Mouse (Mus musculus) CD4-positive helper T cell, adult 2 months (primary cell): Measurements from ENCODE around the gene Dlx1.

ENCODE experiments used
- DNase-seq: peaks from one replicate; pipeline ENCODE4 v3.0.0-alpha.2; 2012; ENCODE audit warnings: low read depth, missing footprints, low spot score

Gene Dlx1

DNA sequence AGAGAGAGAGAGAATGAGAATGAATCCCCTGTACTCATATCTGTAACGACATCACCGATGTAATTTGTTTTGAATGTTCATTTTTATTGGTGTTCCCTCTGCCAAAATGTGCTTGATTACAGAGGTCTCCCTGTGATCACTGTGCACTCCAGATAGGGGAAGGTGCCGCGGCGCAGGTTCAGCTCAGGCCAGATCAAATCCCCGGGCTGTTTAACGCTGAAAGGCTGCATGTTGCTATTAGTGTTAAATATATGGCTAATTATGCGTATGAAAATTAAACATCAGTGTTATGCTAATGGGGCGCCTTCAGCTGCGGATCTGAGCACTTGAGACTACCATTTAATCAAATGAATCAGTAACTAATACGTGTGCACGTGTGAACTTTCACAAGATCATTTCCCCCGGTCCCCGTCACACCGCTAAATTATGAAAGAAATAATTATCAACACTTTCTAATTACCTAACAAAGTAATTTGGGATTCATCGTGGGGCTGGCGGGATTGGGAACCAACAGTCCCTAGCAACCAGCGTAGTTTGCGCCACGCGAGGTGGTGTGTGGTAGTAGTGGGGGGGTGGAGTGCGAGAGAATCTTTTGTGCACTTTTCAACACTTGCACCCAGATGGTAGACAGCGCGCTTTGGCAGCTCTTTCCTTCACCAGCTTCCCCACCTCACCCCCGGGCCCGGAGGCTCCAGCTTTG lies at the start of gene Dlx1:
Gene Dlx1, plus strand, starts transcription at position 100 of the 700 bp plus-strand sequence.
- DNase-seq, result no peak

DNA sequence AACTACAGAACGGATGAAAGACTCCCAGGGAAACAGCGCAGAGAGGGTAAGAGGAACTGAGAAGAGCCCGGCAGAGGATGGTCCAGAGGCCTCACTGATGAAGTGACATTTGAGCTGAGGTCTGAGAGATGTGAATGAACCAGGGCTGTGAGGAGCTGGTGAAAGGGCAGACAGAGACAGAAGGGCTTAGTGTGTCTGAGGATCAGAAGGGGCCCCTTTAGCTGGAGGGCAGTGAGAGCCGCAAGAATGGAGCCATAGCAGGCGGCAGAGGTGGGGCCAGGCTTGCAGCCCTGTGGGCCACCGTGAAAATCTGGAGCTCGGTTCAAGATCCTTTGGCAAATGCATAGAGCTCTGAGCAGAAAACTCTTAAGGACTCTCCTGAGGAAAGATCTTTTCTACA lies 48.0 kb upstream of the Dlx1 start:
- no peak for DNase-seq

DNA sequence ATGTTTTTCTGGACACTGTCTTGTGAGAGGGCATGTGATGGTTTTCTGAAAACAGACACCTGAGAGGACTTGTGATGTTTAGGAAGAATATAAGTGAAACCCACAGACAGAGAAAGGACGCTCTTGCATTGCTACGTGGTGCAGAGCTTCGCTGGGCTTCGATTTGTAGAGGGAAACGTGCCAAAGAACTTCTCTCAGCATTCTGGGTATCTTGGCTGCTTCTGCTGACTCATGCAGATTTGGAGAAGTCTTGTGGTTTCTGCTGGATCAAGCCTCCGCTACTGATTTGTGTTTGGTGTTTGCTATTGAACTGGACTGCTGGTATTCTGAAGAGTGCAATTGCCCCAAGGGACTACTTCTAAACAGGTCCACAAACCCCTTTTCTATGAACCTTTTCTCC lies 46.1 kb upstream of the Dlx1 start:
- DNase-seq, result no peak

DNA sequence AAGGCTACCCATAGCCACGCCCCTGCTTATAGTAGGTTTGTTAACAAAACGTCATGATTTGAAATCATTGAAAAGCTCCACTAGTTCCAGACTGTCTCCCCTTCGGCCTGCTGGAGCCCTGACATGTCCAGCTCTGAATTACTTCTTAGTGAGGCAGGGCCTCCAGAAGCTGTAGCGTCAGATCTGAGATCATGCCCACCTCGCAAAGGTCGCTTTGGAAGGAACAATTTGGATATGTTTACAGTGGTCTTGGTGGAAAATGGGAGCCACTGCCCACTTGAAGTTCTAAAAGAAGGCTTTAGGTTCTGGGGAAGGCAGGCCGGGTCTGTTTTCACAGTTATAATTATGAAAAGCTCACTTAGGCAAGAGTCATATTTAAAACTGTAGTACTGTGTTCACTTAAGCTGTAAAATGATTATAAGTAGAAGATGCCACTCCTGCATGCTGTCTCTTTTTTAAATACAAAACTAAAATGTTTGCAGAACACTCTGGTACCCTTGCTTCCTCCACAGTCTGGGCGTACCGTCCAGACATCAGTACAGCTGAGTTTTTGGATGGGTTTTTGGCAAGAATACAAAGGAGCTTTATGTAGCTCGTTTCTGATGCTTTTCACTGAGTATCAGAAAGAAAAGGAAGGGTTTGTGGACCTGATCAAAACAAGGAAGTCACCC lies 44.7 kb upstream of the Dlx1 start:
- no peak for DNase-seq

DNA sequence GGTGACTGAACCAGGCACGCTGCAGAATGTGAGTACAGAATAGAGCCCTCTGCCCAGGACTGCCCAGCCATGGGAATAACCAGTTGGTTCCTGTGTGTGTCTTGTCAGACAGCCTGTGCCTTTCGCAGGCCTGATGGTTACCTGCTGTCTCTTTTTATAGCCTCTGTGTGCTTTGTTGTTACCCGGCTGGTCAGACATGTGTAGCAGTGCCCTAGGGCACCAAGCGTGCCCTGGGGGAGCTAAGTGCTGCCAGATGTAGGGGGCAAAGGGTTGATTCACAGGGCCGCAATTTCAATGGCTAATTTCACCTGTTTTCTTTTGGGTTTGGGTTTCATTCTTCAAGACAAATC lies 44.2 kb upstream of the Dlx1 start:
- DNase-seq, result no peak

DNA sequence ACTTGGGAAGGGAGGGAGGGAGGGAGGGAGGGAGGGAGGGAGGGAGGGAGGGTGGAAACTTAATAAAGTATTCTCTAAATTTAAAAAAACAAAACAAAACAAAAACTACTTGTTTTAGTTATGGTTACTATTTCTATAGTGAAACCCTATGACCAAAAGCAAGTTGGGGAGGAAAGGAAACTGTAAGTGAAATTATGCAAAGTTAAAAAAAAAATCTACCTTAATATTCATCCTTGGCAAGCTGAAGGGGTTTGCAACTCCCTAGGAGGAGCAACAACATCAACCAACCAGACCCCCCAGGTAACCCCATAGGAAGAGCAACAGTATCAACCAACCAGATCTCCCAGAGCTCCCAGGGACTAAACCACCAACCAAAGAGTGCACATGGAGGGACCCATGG lies 36.6 kb upstream of the Dlx1 start:
- no peak for DNase-seq

DNA sequence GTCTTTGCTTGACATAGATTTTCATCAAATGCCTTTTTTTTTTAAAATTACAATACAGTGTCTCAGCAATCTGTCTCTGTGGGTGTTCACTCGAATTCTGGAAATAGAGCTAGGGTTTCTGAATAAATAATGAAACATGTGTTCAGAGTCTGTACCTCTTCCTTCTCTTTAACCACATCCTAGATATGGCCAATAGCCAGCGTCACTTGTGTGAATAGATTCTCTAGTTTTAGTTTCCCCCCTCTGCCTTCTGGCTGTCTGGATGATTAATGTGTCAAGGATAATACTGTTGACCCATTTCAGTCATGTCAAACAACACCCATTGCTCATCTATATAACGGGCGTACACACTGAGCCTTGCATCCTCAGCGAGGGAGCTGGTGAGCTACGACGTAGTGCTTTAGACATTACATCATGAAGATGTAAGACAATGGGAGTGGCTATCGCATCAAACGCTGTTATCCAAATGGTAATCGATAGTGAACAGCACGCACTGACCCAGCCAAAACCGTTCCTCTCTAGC lies 34.7 kb upstream of the Dlx1 start:
- no peak for DNase-seq

DNA sequence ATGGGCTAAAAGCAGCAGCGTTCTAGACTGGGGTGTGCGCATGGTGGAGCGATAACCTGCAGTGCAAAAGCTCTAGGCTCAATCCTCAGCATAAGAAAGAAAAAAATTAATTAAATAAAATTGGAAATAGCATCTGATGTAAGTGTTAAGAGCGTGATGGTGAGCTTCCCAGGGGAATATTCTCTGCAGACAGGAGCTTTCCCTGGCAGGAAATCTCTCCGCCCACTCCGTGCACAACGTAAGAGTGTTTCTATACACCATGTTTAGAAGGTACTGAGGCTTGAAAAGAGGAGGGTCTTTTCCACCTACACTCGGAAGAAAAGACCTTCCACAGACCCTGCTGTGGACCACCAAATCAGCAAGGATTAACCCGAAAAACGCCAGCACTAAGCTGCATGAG lies 33.4 kb upstream of the Dlx1 start:
- no peak for DNase-seq

DNA sequence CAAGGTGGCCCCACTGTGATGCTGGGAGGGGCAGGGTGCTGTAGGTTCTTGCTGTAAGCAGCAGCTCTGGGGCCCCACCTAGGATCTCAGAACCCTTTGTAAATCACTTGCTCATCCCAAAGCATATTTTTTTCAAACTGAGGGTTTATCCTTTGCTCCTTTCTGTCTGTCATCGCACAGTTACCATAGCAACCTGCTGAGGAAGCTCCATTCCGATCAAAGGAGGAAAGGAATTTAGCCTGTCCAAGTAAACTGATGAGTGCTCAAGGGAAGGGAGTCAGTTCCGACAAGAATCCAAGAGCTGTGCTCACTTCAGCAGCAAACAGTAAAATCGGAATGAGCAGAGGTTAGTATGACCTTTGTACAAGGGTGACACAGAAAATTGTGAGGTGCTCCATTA lies 32.9 kb upstream of the Dlx1 start:
- no peak for DNase-seq

DNA sequence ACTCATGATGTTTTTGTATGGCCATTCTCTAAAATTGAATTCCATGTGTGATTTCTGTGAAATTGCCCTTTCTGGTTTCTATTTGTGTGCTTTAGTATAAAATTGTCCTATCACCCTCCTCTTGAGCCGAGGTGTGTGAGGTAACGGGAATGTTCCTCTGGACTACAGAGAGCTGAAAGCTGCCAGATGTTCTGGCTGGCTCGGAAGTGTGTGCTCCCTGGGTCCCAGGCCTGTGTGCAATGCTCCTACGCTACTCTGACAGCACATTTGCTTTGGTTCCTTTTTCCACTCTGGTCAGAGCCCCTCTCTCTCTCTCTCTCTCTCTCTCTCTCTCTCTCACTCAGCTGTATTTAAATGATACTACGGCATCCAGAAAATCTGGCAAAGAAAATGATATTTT lies 30.7 kb upstream of the Dlx1 start:
- no peak for DNase-seq

DNA sequence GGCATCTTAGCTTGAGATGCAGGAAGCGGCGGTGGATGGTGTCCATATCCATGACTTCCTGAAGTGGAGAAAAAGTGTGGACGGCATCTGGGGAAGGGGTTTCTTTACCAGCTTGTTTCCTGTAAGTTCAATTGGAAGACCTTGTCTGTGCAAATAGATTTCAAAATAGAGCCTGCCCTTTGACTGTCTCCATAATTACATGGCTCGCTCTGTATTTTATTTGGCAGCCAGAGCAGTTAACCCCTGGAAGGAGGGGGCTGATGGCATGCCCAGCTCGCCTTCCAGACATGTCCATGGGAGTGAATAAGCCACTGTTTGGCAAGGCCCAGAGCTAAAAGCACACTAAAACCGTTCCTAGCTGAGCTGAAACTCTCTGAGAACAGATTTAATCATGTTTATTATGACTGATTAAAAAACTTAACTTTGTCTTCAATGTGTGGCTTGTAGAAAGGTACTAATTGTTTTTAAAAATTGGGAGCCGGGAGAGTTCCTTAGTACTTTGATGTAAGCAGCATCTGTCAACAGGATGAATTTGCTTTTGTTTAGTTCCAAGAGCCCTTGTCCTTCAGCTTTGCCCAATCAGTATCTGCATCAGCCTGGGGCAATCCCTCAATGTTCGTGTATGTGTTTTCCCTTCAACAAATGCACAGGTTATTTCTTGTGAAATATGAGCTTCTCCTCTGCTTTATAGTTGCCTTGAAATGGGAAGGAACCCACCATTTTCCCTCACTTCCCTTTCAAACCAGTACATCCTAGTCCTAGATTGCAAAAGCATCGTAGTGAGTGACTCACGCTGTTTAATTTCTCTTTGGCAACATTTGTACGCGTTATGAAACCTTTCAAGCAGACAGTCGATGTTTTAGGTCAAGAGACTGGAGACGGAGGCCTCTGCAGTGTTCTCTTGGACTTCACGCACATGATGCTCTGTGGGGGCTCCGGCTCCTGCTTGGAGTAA lies 28.4 kb upstream of the Dlx1 start:
- DNase-seq, result no peak

DNA sequence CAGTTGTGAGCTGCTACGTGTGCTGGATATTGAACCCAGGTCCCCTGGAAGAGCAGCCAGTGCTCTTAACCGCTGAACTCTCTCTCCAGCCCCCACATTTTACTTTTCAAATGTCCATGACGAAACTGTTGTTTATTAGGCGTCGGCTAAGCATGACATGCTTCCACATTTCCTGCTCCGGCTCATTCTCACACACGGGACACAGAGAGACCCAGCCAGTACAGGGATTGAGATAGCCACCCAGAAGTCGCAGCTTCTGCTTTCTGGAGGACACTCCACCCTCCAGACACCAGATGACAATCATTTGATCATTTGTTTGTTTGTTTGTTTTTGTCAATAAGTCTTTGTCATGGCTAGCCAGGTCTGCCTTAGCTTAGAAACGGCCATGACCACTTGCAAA lies 23.1 kb upstream of the Dlx1 start:
- DNase-seq, result no peak

DNA sequence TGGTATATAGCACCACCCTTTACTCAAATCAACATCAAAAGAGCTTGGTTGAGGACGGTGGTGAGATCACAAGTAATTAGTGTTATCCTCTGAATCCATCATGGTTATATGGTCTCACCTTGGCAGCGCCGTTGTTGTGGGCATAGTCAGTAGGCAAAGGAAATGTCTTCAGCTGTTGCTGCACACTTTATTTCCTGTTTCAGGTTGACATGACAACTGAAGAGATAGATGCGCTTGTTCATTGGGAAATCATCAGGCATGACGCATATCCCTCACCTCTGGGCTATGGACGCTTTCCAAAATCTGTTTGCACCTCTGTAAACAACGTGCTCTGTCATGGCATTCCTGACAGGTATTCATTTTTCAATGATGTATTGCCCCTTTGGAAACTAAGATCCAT lies 16.7 kb upstream of the Dlx1 start:
- no peak for DNase-seq

DNA sequence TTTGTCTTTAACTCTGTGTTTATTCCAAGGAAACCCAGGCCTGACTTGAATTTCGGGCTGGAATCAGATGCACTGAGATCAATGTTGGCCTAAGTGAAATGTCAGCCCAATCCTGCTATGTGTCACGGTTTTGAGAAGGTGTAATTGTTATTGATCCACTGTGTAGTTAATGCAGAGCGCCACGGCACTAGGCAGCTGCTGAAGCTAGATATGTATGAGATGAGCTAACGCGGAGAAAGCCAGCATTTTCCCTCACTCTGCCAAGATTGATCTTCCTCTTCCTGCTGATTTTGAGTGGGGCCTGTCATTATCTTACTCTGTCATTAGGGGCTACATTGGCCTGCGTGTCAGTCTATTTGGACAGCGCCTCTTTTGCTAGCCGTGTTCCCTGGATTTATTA lies 15.6 kb upstream of the Dlx1 start:
- DNase-seq, result no peak

DNA sequence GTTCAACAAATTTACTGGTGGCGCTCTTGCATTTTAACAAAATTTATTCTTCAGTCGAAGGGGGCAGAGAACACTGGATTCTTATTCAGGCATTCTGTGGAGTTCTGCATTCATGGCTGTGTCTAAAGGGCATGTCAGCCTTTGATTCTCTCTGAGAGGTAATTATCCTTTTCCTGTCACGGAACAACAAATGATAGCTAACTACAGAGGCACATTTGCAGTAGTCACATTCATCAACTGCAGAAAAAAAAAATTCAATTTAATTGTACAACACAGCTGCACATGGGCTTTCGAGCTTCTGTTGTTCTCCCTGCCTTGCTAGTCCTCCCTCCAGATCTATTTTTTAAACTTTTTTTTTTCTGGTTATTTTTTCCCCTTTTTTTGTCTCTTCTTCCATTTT lies 10.9 kb upstream of the Dlx1 start:
- DNase-seq, result no peak

DNA sequence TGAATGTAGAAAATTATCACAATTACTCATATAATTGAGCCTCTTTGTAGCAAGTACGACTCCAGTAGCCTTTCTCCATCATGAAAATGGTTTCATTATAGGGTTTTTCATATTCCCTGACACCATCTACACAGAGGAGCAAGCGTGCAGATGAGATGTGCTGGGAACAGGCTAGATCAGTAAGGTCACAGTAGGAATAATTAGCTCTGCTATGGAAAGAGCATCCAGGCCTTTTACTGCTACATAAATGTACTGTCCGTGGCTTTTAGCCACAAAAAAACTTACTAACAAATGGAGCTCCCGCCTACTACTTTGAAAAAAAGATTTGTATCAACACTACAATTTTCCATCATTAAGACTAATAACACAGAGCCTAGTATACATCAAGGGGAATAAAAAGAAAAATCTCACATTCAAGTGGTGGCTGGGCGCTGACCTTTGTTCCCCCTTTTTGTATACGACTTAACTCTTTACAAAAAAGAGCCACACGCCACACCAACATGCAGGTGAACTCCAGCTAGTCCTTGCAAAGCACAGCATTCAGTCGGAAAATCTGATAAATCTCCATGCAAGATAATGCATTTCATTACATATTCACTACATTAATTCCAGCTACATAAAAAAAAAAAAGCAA lies 10.3 kb upstream of the Dlx1 start:
- no peak for DNase-seq

DNA sequence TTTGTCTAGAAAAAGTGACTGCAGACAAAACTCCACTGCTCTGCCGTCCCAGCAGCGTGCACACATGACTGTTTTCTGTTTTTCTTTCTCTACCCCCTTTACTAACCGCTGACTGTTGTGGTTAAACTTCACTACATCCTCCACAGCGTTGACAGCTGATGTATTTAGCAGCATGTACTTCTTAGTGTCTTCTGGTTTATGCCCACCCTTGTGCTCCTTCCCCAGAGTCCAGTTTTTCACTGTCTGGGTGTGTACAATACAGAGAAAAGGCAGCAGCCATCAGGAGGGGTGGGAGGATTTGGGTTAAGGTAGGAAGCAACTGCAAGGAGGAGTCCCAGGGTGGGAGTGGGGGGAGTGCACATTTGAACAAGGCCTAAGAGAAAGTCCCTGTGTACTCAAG lies 5.0 kb upstream of the Dlx1 start:
- no peak for DNase-seq

DNA sequence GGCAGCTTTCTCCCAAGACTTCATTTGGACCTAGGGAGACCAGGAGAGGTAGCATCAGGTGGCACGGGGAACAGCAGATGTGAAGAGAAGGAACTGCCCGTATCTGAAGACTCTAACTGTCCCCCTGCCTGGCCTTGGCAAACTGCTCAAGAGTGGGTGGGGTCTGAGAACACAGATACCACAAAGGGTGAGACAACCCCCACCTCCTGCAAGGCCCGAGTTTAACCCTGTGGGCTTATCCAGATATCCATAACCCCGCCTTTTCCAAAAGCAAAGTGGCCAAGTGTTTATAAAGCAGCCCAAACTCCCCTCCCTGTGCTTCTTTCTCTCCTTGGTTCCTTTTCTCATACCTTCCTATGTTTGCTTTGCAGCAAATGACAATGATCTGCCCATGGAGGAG lies 4.5 kb upstream of the Dlx1 start:
- DNase-seq, result no peak

DNA sequence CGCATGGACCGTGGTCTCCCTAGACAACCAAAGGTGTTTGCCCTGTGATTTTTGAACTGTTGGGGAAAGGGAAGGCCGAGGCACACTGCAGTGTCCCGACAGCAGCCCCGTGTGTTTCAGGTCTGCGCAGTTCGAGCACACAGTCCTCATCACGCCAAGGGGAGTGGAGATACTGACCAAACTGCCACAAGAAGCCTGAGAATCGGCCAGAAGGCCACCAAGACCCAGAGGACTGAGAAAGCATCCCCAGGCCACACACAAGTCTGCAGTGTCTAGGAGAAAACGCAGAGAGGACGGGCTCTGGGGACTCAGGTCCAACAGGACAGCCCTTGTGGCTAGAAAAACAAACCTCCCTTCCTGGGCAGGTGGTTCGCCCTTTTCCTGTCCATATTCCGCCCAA lies 3.1 kb upstream of the Dlx1 start:
- DNase-seq, result no peak

DNA sequence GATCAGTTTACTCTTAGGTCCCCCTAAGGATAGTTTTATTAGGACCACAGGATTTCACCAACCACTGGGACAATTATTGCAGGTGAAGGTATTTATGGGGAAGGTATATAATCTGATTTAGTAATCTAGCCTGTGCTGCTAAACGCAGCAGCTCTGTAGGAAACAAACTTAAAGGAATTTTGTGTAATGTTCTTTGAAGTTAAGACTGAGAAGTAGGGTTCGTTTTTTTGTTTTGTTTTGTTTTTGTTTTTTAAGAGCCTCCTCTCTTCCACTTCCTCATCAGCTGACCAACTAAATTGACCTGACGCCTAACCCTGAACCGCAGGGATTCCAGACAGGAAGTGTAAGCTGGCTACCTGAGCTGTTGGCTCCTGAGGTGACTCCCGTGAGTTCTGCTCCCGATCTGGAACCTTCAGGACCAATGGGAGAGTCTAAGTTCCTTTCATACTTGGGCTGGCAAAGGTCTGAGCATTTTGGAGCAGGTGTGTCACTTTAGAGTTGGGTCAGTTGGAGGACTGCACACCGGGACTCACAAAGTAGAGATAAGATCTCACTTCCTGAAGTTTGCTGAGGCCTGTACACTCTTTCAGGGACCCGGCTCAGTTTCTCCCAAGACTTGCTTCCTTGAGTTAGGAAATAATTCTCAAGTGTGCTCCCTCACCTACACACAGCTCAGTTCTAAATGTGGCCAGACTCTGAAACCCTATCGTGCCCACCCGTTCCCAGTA lies 1.2 kb upstream of the Dlx1 start:
- DNase-seq, result no peak

DNA sequence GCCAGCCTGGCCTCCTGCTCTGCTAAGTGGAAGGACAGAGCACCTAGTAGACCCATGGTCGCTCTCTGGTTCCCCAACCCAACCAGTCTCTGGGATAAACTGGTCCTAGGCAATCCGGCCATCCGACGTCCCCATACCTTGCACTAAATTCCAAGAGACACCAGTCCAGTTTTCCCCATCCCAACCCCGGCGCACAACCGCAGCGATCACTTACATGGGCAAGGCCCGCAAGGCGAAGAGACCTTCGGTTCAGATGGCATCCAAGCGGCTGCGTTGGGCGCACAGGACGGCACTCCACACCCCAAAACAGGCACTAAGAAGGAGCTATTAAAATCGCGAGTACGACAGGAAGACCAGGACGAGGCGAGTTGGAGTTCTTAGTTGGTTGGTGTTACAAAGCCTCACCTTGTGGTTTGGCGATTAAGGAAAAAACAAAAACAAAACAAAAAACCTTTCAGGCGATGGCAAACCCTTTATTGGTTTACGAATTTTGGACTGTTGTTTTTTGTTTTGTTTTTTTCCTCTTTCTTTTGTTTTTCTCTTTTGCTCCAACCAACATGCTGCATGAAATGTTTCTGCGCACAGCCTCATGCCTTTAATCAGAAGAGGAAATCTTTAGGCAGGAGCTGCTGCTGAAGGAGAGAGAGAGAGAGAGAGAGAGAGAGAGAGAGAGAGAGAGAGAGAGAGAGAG lies 445 bp upstream of the Dlx1 start:
- DNase-seq, result no peak
